Mouse (Mus musculus) midbrain, postnatal 0 days (tissue): ENCODE data around the gene Tmem221. TPM values are rescaled to one million over a fixed set of nuclear protein-coding genes. Genes with fewer than 3 reads are reported as not detected.

Experiments
- ATAC-seq: fragments of 200-750 bp; cut with Nextera tagmentation; 2 replicates; pipeline ENCODE4 v1.8.0; 2017; ENCODE audit warnings: moderate number of reproducible peaks, mild to moderate bottlenecking, moderate TSS enrichment, moderate library complexity; ENCODE audit not compliant: low FRiP score
- DNase-seq: peaks from one replicate; pipeline ENCODE4 v3.0.0-alpha.2; 2015; ENCODE audit warnings: low spot score
- H3K27ac ChIP-seq: fragments of 300-500 bp; sonication (generic); 2 replicates; pipeline ENCODE4 v1.5.1; 2014; ENCODE audit warnings: low read depth, mild to moderate bottlenecking, low read length, mixed read lengths
- H3K27me3 ChIP-seq: fragments of 300-500 bp; sonication (generic); 2 replicates; pipeline ENCODE4 v1.6.1; 2014; ENCODE audit warnings: low read length, control low read depth, mixed read lengths; ENCODE audit not compliant: insufficient read depth
- H3K36me3 ChIP-seq: fragments of 300-500 bp; sonication (generic); 2 replicates; pipeline ENCODE4 v1.6.1; 2014; ENCODE audit warnings: low read length, control low read depth, mixed read lengths; ENCODE audit not compliant: insufficient read depth
- H3K4me1 ChIP-seq: fragments of 300-500 bp; sonication (generic); 2 replicates; pipeline ENCODE4 v1.6.1; 2014; ENCODE audit warnings: mild to moderate bottlenecking, control low read depth, antibody characterized with exemption, low read length, mixed read lengths; ENCODE audit not compliant: insufficient read depth
- H3K4me2 ChIP-seq: fragments of 300-500 bp; sonication (generic); 2 replicates; pipeline ENCODE4 v1.6.1; 2014; ENCODE audit warnings: low read depth, mild to moderate bottlenecking, low read length, mixed read lengths; ENCODE audit not compliant: poor library complexity, severe bottlenecking
- H3K4me3 ChIP-seq: fragments of 300-500 bp; sonication (generic); 2 replicates; pipeline ENCODE4 v1.5.1; 2014; ENCODE audit warnings: low read depth, mild to moderate bottlenecking, low read length, moderate library complexity
- H3K9ac ChIP-seq: fragments of 300-500 bp; sonication (generic); replicated peaks from 2 replicates; pipeline ENCODE4 v1.6.1; 2014; ENCODE audit warnings: mild to moderate bottlenecking, low read length, moderate library complexity, mixed read lengths; ENCODE audit not compliant: poor library complexity, severe bottlenecking
- H3K9me3 ChIP-seq: fragments of 300-500 bp; sonication (generic); 2 replicates; pipeline ENCODE4 v1.6.1; 2016; ENCODE audit warnings: low read length, control low read depth
- CTCF ChIP-seq: IDR thresholded peaks from 2 replicates; pipeline ENCODE4 v1.5.1; 2016; ENCODE audit warnings: antibody characterized with exemption, mild to moderate bottlenecking
- WGBS: fragments of 180-500 bp; shearing (Covaris S2); extraction: QIAGEN DNeasy Blood & Tissue Kit; methylation state at CpG from one replicate; pipeline ENCODE4 v1.1.7; 2014; 5-methylcytosine and 5-hydroxymethylcytosine counted together
- polyA plus RNA-seq: library from polyadenylated mRNA; unstranded; fragments of >200 nt; fragmentation: Nextera tagmentation; extraction: Ambion mirVana; gene quantifications from 2 replicates; pipeline ENCODE4 v1.2.1, GENCODE M21; 2015
- total RNA-seq: library from RNA; depleted of rRNA; stranded (reverse); fragments of >200 nt; gene quantifications from 2 replicates; pipeline ENCODE4 v1.2.3, GENCODE M21; 2014; rRNA removed

The Tmem221 gene
- total RNA-seq (0.11 and 0.14 TPM in 2 replicates), polyA plus RNA-seq (0.20 TPM in 1 of 2 replicates, not detected in the other)

GRCm38 (mm10) chr8:71558071-71558957, at the start of gene Tmem221:
TSS of gene Tmem221 (minus strand) at chr8:71558871.
- Histone ChIP-seq H3K4me1 (peaks cover 8% of the 10 kb centered on the region; the same call in 1 of the 2 replicates), H3K4me3 (peak within 1 kb of the TSS; percentile 19), H3K4me2 (peak within 1 kb of the TSS; percentile 23), H3K27ac (no peak within 1 kb of the TSS), H3K36me3 (no peaks in the 10 kb centered on the region), H3K9me3 (no peaks in the 10 kb centered on the region), H3K9ac (no peak within 1 kb of the TSS), H3K27me3 (peaks cover 70% of the 10 kb centered on the region)
- ATAC-seq (peak; percentile 10; the same call in 1 of the 2 replicates), DNase-seq (no peak)
- TF ChIP-seq CTCF = no peak
- WGBS = 5% methylated on average over 66 of the region's 70 CpGs

DNA sequence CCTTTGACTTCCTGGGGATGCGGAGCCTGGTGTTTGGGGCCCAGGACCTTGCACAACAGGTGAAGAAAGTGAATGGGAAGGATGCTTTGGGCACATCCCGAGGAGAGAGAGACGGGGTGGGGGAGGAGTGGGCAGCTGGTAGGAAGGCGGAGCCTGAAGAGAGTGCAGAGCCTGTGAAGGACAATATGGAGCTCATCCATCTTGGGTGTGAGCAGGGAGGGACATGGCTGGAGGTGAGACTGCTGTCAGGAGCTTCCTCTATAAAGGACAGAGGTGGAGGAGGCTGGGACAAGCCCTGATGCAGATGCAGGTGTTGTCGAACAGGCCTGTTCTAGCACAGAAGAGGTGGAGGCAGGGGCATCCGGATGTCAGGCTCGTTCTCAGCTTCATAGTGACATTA, 45.4 kb upstream of the Tmem221 start:
- no peak overlapping the region for H3K4me2 ChIP-seq
- 52% methylated on average over 7 of the region's 7 CpGs for WGBS
- H3K36me3 ChIP-seq = 0 out of 2 replicates have a peak, but pooled peaks cover 5% of the 10 kb centered on the region
- no peak overlapping the region for H3K27ac ChIP-seq
- H3K4me3 ChIP-seq = no peak overlapping the region
- ATAC-seq (no peak), DNase-seq (no peak)
- H3K4me1 ChIP-seq = 0 out of 2 replicates have a peak, but pooled peaks cover 4% of the 10 kb centered on the region
- no peak overlapping the region for H3K9ac ChIP-seq
- TF ChIP-seq CTCF = no peak
- H3K9me3 ChIP-seq = no peaks in the 10 kb centered on the region
- H3K27me3 ChIP-seq = peaks cover 18% of the 10 kb centered on the region

DNA sequence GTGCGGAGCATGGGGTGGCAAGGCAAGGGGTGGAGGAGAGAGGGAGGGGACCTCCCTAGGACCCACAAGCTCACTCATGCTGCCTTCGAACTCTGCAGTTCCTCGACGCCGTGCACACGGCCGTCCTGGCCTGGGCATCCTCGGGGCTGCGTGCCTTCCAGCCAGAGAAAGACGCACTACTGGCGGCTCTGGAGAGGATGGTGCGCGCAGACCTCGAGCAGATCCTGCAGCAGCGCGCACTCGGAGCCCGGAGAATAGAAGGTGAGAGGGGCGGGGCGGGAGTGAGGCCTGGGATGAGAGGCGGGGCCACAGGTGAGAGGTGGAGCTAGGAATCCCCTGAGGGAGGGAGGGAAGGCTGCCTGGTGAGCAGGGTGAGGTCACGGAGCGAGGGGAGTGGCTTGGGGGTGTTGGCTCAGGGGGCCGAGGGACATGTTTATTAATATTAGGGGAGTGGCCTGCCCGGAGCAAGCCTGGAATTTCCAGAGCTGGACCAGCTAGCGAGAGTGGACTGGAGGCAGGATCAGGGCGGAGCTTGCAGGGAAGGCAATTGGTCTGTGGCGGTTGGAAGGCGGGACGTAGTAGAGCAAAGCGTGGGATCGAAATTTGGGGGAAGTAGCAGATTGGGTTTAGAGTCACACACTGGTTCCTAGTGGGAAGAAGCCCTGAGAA, 44.1 kb upstream of the Tmem221 start:
- Histone ChIP-seq H3K27ac (no peak overlapping the region; the same call in 1 of the 2 replicates), H3K9ac (peak overlapping the region; percentile 20; the same call in 1 of the 2 replicates), H3K4me1 (0 out of 2 replicates have a peak, but pooled peaks cover 4% of the 10 kb centered on the region), H3K4me3 (peak overlapping the region; percentile 36), H3K9me3 (no peaks in the 10 kb centered on the region), H3K36me3 (0 out of 2 replicates have a peak, but pooled peaks cover 5% of the 10 kb centered on the region), H3K4me2 (peak overlapping the region; percentile 46), H3K27me3 (peaks cover 18% of the 10 kb centered on the region)
- TF ChIP-seq CTCF = no peak
- DNase-seq (peak; percentile 66), ATAC-seq (peak; percentile 71)
- 2% methylated on average over 32 of the region's 32 CpGs for WGBS

DNA sequence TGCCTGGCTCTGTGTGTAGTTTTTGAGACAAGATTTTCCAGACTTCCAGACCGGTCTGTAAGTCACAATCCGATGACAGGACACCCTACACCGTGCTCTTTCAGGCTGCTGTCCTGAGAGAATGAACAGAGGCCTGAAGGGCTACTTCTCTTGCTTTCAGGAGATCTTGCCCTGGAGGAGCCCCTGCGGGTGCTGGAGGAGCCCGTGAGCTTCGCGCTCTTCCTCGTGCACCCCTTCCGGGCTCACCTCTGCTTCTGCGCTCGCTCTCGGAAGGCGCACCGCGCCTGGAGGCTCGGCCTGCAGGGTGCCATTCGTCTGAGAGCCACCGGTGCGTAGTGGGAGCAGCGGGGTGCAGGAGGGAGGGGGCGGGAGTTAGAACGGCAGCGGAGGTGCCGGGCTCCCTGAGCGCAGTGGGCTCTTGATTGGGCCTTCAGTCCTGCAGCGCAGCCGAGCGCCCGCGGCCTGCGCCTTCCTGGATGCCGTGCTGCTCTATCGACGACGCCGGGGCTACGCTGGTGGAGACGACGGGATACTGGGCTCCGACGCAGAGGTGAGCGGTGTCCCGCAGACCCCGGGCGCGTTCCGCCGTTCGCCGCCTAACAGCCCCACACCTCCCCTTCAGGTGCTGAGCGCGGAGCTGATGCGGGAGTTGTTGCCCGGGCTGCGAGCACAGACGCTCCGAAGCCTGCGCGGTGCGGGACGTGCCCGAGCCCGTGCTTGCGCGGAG, 43.4 kb upstream of the Tmem221 start:
- Histone ChIP-seq H3K27me3 (peaks cover 18% of the 10 kb centered on the region), H3K36me3 (0 out of 2 replicates have a peak, but pooled peaks cover 5% of the 10 kb centered on the region), H3K9ac (peak overlapping the region; percentile 20), H3K4me2 (peak overlapping the region; percentile 46), H3K4me3 (peak overlapping the region; percentile 36), H3K4me1 (0 out of 2 replicates have a peak, but pooled peaks cover 4% of the 10 kb centered on the region), H3K9me3 (no peaks in the 10 kb centered on the region), H3K27ac (no peak overlapping the region; the same call in 1 of the 2 replicates)
- TF ChIP-seq CTCF = no peak
- 4% methylated on average over 65 of the region's 65 CpGs for WGBS
- ATAC-seq (peak; percentile 21), DNase-seq (no peak)

GRCm38 (mm10) chr8:71598841-71599240, 40.2 kb upstream of the Tmem221 start:
- TF ChIP-seq CTCF = no peak
- 91% methylated on average over 5 of the region's 5 CpGs for WGBS

More at GRCm38 (mm10) chr8:71598841-71599240, 40.2 kb upstream of the Tmem221 start:
- H3K27me3 ChIP-seq = peaks cover 15% of the 10 kb centered on the region
- no peak overlapping the region for H3K4me2 ChIP-seq
- H3K4me3 ChIP-seq = no peak overlapping the region
- no peak overlapping the region for H3K27ac ChIP-seq
- 0 out of 2 replicates have a peak, but pooled peaks cover 3% of the 10 kb centered on the region for H3K36me3 ChIP-seq
- DNase-seq = no peak
- 0 out of 2 replicates have a peak, but pooled peaks cover 4% of the 10 kb centered on the region for H3K4me1 ChIP-seq
- no peak overlapping the region for H3K9ac ChIP-seq
- ATAC-seq = no peak
- H3K9me3 ChIP-seq = no peaks in the 10 kb centered on the region
